Comparison of ENCODE assay signal across 10 mouse cellular contexts in the genomic region with DNA sequence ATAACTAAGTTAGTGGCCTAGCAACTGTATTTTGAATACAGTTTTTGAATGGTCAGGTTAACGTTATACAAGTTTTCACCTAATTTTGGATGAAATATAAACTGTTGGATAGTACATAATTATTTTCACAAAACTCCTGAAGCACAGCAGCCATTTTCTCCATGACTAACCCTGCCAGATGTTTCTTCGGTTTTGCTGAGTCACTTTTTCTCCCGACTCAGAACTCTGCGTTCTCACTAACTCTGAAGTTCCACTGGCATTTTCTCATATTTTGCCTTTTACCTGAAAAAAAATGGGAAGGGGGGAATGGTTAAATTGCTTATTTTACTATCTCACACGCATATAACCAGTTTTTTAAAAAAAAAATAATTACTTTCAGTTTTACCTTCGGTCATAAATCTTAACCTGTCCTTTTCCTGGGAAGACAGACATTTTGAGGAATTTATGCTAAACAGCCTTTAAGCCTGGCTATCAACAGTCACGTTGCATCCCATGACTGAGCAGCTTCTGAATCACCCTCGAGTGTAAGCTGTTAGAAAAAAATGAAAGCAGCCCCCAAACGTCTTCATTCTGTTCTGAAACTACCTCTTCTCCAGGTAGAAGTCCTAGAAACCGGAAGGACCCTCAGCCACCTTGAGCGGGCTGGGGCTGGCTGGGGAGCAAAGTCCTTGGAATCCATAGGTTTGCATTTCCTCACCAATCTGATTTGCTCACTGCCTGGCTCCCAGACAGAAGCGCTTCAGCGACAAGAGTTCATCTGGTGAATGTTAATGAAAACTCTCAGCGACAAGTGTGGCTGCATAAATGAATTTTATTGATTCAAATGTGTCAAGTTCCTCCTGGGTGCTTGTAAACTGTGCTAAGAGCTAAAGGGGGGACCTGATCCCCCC. TPM values are rescaled to one million over a fixed set of nuclear protein-coding genes. Genes with fewer than 3 reads are reported as not detected.
A peak's percentile ranks its signal among the peaks of the same experiment; 100 is the strongest.
DNase-seq lines count a peak whose midpoint lies in the region; TF ChIP-seq lines count a peak whose summit lies in the region.
"Had no signal": no experiment of that assay in that cellular context is flagged by ENCODE, and none has a peak within 500 bp of the region (broad histone marks: within the 10 kb centered on the region; RNA-seq: fewer than 3 reads in every experiment).

No protein-coding gene starts in this region.

- TF ChIP-seq POLR2A in kidney, adult 2 months (IDR thresholded peaks at IDR 0.05; ENCODE audit: low read depth, low read length): no peak

- peak; percentile 46 for DNase-seq in kidney, adult 2 months
- DNase-seq in kidney, adult 18-20 months: no peak
- DNase-seq in A20 (ENCODE audit: low read depth, low spot score) (peak; percentile 23), R1 (ENCODE audit: low read depth, low spot score) (peak; percentile 54)
- no peak for DNase-seq in adrenal gland, postnatal 4 days (ENCODE audit: low spot score in 2 of 2)
- DNase-seq in spleen, adult 18-20 months: no peak
- DNase-seq in cerebellum, adult 9-11 months: no peak
- DNase-seq: heart, adult 18-20 months had no signal

- no peak overlapping the region for H3K4me3 ChIP-seq in kidney, adult 2 months (ENCODE audit: insufficient read depth, low read depth, low read length)
- peak overlapping the region; percentile 1; the same call in 1 of the 2 replicates for H3K4me3 ChIP-seq in macrophage (ENCODE audit: inconsistent target)

- TF ChIP-seq CTCF in kidney, adult 2 months (conservative IDR thresholded peaks at IDR 0.05; ENCODE audit: insufficient read depth, insufficient read length, low read depth, low read length): no peak

- peaks cover 15% of the 10 kb centered on the region; the same call in 1 of the 2 replicates for H3K4me1 ChIP-seq in kidney, adult 2 months (ENCODE audit: control insufficient read depth, insufficient read depth, low read length)

- H3K36me3 ChIP-seq in kidney, adult 2 months (ENCODE audit: control insufficient read depth, insufficient read depth, low read length): no peaks in the 10 kb centered on the region
- no peaks in the 10 kb centered on the region for H3K36me3 ChIP-seq in macrophage (ENCODE audit: inconsistent target)

- no peaks in the 10 kb centered on the region for H3K27me3 ChIP-seq in kidney, adult 2 months (replicated peaks; ENCODE audit: control insufficient read depth, insufficient read depth, low read length)

- no peaks in the 10 kb centered on the region for H3K79me2 ChIP-seq in macrophage (ENCODE audit: inconsistent target)

- no peak overlapping the region for H3K27ac ChIP-seq in kidney, adult 2 months (ENCODE audit: insufficient read depth, low read depth, low read length)
- no peak overlapping the region for H3K27ac ChIP-seq in macrophage

- 40% methylated on average over 14 of the region's 14 CpGs for WGBS in kidney, adult 2 months
- 28% methylated on average over 14 of the region's 14 CpGs for WGBS in macrophage (ENCODE audit: missing documents)

RNA-seq across cellular contexts. Expression of gene F3, which starts 2.3 kb away (rescaled TPM):
- polyA plus RNA-seq in kidney, adult 2 months (2012; rRNA removed): 16.8 and 17.4 TPM in 2 replicates
- total RNA-seq in macrophage (2018; cell fraction: chromatin; rRNA removed): 10 to 100 TPM in 1 of 26 experiments, 1 to 10 TPM in 9, not detected in 16; 1.2 to 11.9 (median 5.9) TPM
- 1 to 10 TPM in 5 of 26 experiments, under 1 TPM in 9, not detected in 12; 0.07 to 6.5 (median 0.28) TPM for total RNA-seq in macrophage (2018; cell fraction: cytosol; rRNA removed)
- total RNA-seq in macrophage (2018; cell fraction: nucleus; rRNA removed): 10 to 100 TPM in 3 of 26 experiments, 1 to 10 TPM in 6, under 1 TPM in 4, not detected in 13; 0.24 to 22.6 (median 2.1) TPM
- 0.17 TPM in 1 of 3 replicates, not detected in the others for polyA plus RNA-seq in macrophage (2018)
- total RNA-seq in adrenal gland, postnatal 4 days (2021): 1 to 10 TPM; 5.8 to 8.3 TPM

RNA-seq across cellular contexts. Expression of gene 4930432M17Rik, which starts 50.5 kb away (rescaled TPM):
- not detected in 2 replicates for polyA plus RNA-seq in kidney, adult 2 months (2012; rRNA removed)
- total RNA-seq in macrophage (2018; cell fraction: chromatin; rRNA removed): not detected
- total RNA-seq in macrophage (2018; cell fraction: cytosol; rRNA removed): not detected
- not detected for total RNA-seq in macrophage (2018; cell fraction: nucleus; rRNA removed)
- polyA plus RNA-seq in macrophage (2018): not detected in 3 replicates
- total RNA-seq in adrenal gland, postnatal 4 days (2021): not detected
- total RNA-seq: heart, adult 18-20 months; left cerebral cortex, adult 18-20 months had no signal

Comparison
In these comparisons a context has a peak if more than half of its experiments do, and no peak if none do; other contexts are left out.
1. DNase-seq: peak in kidney, adult 2 months (single experiment), A20 (single experiment) and R1 (single experiment); none in kidney, adult 18-20 months (single experiment), adrenal gland, postnatal 4 days (0 of 2), spleen, adult 18-20 months (0 of 2) and cerebellum, adult 9-11 months (single experiment).
2. RNA of gene F3, which starts 2.3 kb away (polyA plus RNA-seq): 16.8 to 17.4 TPM in kidney, adult 2 months; 0.17 TPM in macrophage; every median in the first group is over 10 times any median in the second.